Mouse (Mus musculus): ENCODE measurements around the gene Snrk.

Snrk gene

DNA sequence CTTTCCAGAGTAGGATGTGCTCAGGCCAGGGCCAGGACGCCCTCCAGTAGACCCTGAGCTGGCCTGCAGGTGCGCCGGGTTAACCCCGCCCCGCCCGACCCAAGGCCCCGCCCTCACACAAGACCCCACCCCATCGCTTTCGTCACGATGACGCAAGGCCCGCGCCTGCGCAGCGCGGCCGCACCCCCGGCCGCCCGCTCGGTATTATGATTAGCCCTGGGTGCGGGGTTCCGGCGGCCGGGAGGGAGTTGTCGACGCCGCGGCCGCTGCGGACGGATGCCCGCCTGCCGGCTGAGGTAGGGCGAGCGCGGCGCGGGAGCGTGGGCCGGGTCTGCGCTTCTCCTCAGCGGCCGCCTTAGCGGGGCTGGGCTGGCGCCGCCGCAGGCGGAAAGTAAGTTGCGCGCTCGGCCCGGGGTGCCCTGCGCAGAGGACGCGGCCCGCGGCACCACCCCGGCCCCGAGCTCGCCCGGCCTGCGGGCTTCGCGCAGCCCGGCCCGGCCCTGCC, at the start of gene Snrk:
Snrk (plus strand) TSS at position 155 of the 505 bp plus-strand sequence.
- DNase-seq (ENCODE audit: low read depth, low spot score), result peak; percentile 87

GRCm38 (mm10) chr9:122067654-122068053, 49.4 kb upstream of the Snrk start:
- DNase-seq (ENCODE audit: low read depth, low spot score), result no peak

DNA sequence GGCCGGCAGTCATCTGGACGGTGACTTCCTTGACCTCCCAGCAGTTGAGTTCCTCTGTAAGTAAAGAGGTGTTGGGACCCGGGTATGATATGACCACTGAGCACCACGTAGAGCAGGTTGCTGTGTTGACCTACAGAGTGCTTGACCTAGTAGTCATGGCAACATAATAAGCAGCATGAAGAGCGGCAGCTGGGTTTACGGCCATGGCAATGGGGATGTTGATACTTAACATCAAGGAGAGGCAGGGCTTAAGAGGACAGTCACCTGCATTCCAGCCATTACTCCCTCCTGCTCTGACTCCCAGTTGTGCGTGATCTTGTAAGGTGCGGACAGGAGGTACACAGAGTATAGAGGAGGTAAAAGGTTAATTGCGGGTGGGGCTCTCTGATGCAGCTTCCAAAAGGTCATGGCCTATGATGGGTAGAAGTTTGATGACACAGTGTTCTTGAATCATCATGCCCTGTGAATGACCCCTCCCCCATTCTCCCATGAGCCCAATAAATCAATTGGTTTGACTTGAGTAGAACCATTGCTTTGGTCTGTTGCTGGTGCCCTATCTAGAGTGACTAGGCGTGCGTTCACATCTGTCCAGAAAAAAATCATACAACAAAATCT, 47.4 kb upstream of the Snrk start:
- DNase-seq (ENCODE audit: low read depth, low spot score), result no peak

DNA sequence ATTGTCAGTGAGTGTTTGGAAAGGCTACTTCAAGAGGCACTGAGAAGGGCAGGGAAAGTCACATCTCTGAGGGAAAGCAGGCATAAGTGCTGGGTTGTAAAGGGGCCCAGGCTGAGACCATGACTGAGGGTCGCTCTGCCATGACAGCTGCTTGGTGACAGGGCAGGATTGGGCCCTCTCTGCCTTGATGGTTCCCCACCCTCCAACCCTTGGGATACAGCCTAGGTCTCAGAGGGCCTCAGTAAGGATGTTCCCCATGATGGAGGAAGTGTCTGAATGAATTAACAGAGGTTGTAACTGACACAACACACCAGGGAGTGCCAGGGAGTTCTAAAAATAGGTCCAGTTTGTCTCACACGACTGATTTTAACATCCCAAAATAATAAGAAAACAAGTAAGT, 43.1 kb upstream of the Snrk start:
- DNase-seq (ENCODE audit: low read depth, low spot score), result no peak

GRCm38 (mm10) chr9:122074575-122074974, 42.5 kb upstream of the Snrk start:
- DNase-seq (ENCODE audit: low read depth, low spot score), result no peak

GRCm38 (mm10) chr9:122078456-122078855, 38.6 kb upstream of the Snrk start:
- DNase-seq (ENCODE audit: low read depth, low spot score), result no peak

- DNase-seq (ENCODE audit: low read depth, low spot score), result no peak
Measured at GRCm38 (mm10) chr9:122083698-122084097, 33.4 kb upstream of the Snrk start.

DNA sequence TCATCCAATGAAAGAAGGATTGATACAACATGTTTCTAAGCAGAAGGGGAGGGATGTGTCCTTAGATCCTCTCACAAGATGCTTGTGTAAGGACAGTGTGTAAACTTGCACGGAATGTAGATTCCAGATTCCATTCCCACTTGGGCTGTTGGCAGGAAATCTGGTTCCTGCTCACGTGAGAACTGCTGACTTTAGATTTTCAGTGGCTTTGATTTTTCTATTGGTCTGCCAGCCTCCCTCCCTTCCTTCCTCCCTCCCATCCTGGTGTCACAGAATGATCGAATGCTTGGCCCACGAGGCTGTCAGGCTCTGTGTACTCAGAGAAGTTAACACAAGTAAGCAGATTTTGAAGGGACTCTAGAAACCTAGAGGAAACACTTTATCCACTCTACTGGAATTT, 32.9 kb upstream of the Snrk start:
- DNase-seq (ENCODE audit: low read depth, low spot score), result no peak

- DNase-seq (ENCODE audit: low read depth, low spot score), result no peak
Measured at GRCm38 (mm10) chr9:122084636-122085035, 32.4 kb upstream of the Snrk start.

GRCm38 (mm10) chr9:122085055-122085454, 32.0 kb upstream of the Snrk start:
- DNase-seq (ENCODE audit: low read depth, low spot score), result peak; percentile 22

DNA sequence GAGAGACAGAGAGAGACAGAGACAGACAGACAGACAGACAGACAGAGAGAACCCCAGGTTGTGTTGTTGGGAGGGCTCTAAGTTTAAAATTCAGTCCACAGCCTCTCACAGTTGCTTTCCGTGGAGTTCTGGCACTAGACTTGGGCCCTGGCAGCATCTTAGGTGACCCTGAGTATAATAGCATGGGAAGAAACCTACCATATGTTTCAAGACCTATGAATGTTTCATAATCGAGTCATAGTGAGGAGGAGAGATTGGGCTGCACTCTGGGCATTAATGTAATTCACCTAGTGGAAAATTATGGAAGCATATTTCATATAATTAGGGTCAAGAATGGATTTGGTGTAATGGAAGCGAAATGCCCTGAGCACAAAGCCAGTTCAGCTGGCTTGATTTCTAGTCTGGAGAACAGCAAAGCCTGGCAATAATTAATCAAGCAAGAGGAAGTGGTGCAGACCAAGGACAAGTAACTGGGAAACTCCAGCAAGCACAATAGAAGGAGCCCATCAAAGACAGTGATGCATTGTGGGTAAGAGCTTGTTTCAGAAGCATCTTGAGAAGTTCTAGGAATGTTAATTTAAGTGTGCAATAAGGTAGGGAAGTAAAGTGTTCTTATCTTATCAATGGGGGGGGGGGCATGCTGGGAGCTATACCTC, 31.4 kb upstream of the Snrk start:
- DNase-seq (ENCODE audit: low read depth, low spot score), result no peak

GRCm38 (mm10) chr9:122087086-122087485, 30.0 kb upstream of the Snrk start:
- DNase-seq (ENCODE audit: low read depth, low spot score), result no peak

DNA sequence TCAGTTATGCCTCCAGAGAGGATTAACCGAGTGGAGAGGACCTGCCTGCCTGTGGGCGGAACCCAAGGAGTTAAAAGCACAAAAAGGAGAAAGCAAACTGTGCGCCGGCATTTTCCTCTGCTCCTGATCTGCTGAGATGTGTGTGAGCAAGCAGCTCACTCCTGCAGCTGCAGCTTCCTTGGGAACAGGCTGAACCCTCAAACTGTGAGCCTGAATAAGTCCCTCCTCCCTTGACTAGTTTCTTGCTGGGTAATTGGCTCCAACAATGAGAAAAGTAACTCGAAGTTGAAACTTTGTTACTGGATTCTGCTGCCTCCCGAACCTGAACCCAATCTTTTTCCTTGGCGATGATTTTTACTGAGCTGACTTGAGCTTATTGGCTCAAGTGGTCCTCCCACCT, 25.9 kb upstream of the Snrk start:
- no peak for DNase-seq (ENCODE audit: low read depth, low spot score)

- DNase-seq (ENCODE audit: low read depth, low spot score), result no peak
Measured at GRCm38 (mm10) chr9:122091782-122092228, 25.3 kb upstream of the Snrk start.

DNA sequence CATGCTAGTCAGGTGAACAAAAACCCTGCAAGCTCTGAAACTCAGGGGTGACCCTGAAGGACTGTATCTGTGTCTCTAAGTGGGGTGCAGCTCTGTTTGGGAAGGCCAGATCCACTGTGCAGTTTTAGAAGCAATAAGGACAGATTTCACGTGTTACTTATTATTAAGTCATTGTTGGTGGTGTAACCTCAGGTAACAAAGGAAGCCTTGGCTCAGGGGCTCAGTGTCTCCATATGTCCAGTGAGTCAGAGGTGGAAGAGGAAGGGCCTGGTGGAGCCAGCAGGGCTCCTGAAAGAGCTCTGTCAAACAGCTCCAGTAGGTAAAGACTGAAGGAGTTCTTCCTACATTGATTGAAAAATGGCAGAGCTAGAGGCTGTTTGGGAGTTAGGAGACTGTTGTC, 22.9 kb upstream of the Snrk start:
- DNase-seq (ENCODE audit: low read depth, low spot score), result no peak

- no peak for DNase-seq (ENCODE audit: low read depth, low spot score)
Measured at GRCm38 (mm10) chr9:122096822-122097511, 20.1 kb upstream of the Snrk start.

DNA sequence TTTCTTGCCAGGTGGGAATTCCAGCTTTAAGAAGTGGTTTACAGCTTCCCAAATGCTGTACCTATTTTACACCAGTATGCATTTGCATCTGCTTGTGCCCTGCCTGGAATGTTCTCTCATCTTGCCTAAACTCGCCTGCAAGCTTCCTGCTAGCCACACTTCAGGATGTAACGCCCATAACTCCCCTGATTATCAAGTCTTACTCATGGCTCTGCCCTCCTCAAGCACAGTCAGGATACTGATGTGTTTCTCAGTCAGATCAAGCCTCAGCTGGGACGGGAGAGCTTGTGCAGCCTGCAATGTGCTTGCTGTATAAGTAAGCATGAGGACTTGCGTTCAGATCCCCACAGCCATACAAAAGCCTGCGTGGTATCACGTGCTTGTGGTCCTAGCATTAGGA, 19.5 kb upstream of the Snrk start:
- DNase-seq (ENCODE audit: low read depth, low spot score), result no peak

DNA sequence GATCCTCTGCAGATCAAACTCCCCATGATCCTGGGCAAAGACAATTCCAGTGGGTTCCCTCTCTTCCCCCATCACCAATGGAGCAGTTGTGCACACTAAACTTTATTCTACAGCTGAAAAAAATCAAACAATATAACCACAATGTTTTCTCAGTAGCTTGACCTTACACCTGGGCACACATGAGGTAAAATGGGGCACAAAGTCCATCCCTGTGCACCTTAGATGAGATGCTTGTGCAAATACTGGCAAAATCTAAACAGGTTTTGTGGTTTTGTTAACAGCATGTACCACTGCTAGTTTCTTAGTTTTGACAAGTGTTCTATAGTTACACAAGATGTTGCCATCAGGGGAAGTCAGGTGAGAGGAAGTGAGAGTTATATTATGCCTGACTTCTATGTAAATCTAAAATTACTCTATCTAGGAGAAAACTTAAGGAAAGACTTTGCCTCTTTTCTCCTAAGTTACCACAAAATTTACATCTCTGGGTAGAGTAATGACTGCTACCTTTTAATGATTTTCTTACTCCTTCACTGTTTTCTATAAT, 16.4 kb upstream of the Snrk start:
- peak; percentile 52 for DNase-seq (ENCODE audit: low read depth, low spot score)

- DNase-seq (ENCODE audit: low read depth, low spot score), result peak; percentile 80
Measured at GRCm38 (mm10) chr9:122101196-122101595, 15.9 kb upstream of the Snrk start.

DNA sequence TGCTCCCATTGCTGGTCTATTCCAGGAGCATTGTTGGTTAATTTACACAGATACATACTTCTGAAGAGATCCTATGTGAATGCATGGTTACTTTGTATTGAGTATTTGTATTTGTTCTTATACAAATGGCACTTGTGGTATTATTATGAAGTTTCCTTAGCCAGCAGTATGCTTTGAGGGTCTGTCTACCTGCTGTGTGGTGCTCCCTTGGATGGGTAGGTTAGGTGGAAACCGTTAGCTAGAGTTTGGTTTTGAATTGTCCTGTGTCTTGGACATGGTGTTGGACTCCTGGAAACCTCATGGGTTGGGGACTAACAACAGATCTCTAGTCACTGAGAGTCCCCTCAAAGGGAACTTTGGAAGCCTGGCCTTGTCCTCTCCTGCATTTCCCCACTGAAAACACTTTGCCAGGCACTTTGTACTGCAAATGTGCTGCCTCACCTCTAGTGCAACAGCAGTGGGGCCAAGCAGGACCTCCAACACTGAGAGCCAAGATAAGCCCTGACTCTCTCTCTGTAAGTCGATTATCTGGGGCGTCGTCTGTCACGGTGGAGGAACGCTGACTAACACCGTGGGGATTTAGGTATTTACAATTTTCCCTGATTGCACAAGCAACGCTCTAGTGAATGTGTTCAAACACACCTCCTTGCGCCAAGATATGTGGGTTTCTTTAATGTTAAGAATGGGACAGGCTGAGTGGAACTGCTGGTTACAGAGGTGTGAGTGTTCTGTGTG, 13.3 kb upstream of the Snrk start:
- no peak for DNase-seq (ENCODE audit: low read depth, low spot score)

- no peak for DNase-seq (ENCODE audit: low read depth, low spot score)
Measured at GRCm38 (mm10) chr9:122104285-122104829, 12.7 kb upstream of the Snrk start.
